Mouse (Mus musculus): Measurements from ENCODE around the gene Enpp4.

Gene Enpp4

GRCm38 (mm10) chr17:44105287-44106138, at the start of gene Enpp4:
Gene Enpp4 (minus strand): TSS chr17:44105809.
- DNase-seq (ENCODE audit: low read depth, low spot score), result peak; percentile 80

GRCm38 (mm10) chr17:44155204-44155603, 49.6 kb upstream of the Enpp4 start:
- no peak for DNase-seq (ENCODE audit: low read depth, low spot score)

GRCm38 (mm10) chr17:44153871-44154270, 48.3 kb upstream of the Enpp4 start:
- DNase-seq (ENCODE audit: low read depth, low spot score), result no peak

GRCm38 (mm10) chr17:44151889-44152288, 46.3 kb upstream of the Enpp4 start:
- DNase-seq (ENCODE audit: low read depth, low spot score), result peak; percentile 43

- peak; percentile 29 for DNase-seq (ENCODE audit: low read depth, low spot score)
Observed at GRCm38 (mm10) chr17:44151130-44151529, 45.5 kb upstream of the Enpp4 start.

- DNase-seq (ENCODE audit: low read depth, low spot score), result no peak
Observed at GRCm38 (mm10) chr17:44148109-44148846, 42.7 kb upstream of the Enpp4 start.

GRCm38 (mm10) chr17:44145806-44146205, 40.2 kb upstream of the Enpp4 start:
- no peak for DNase-seq (ENCODE audit: low read depth, low spot score)

GRCm38 (mm10) chr17:44136863-44137640, 31.4 kb upstream of the Enpp4 start:
- no peak for DNase-seq (ENCODE audit: low read depth, low spot score)

- DNase-seq (ENCODE audit: low read depth, low spot score), result no peak
Observed at GRCm38 (mm10) chr17:44136018-44136417, 30.4 kb upstream of the Enpp4 start.

- no peak for DNase-seq (ENCODE audit: low read depth, low spot score)
Observed at GRCm38 (mm10) chr17:44134545-44134944, 28.9 kb upstream of the Enpp4 start.

- no peak for DNase-seq (ENCODE audit: low read depth, low spot score)
Observed at GRCm38 (mm10) chr17:44134106-44134505, 28.5 kb upstream of the Enpp4 start.

GRCm38 (mm10) chr17:44130429-44130828, 24.8 kb upstream of the Enpp4 start:
- peak; percentile 72 for DNase-seq (ENCODE audit: low read depth, low spot score)

GRCm38 (mm10) chr17:44129092-44129750, 23.6 kb upstream of the Enpp4 start:
- DNase-seq (ENCODE audit: low read depth, low spot score), result no peak

GRCm38 (mm10) chr17:44121366-44122100, 15.9 kb upstream of the Enpp4 start:
- DNase-seq (ENCODE audit: low read depth, low spot score), result peak; percentile 69

GRCm38 (mm10) chr17:44118231-44118630, 12.6 kb upstream of the Enpp4 start:
- DNase-seq (ENCODE audit: low read depth, low spot score), result no peak

GRCm38 (mm10) chr17:44117721-44118120, 12.1 kb upstream of the Enpp4 start:
- no peak for DNase-seq (ENCODE audit: low read depth, low spot score)

- DNase-seq (ENCODE audit: low read depth, low spot score), result no peak
Observed at GRCm38 (mm10) chr17:44116584-44116983, 11.0 kb upstream of the Enpp4 start.

GRCm38 (mm10) chr17:44108331-44108730, 2.7 kb upstream of the Enpp4 start:
- no peak for DNase-seq (ENCODE audit: low read depth, low spot score)

GRCm38 (mm10) chr17:44101961-44102360, 3.6 kb downstream of the Enpp4 start:
- no peak for DNase-seq (ENCODE audit: low read depth, low spot score)

- DNase-seq (ENCODE audit: low read depth, low spot score), result peak; percentile 16
Observed at GRCm38 (mm10) chr17:44100906-44101305, 4.7 kb downstream of the Enpp4 start.

GRCm38 (mm10) chr17:44100486-44100885, 5.1 kb downstream of the Enpp4 start:
- DNase-seq (ENCODE audit: low read depth, low spot score), result no peak
